Mouse (Mus musculus): ENCODE measurements around the gene Doc2b.

GRCm38 (mm10) chr11:75801369-75801768, 5.5 kb upstream of the Doc2b start:
- TF ChIP-seq CTCF (IDR thresholded peaks at IDR 0.05) (no peak), EP300 (IDR thresholded peaks at IDR 0.05) (no peak)

Data from lung, postnatal 0 days (tissue).